In the genomic region with DNA sequence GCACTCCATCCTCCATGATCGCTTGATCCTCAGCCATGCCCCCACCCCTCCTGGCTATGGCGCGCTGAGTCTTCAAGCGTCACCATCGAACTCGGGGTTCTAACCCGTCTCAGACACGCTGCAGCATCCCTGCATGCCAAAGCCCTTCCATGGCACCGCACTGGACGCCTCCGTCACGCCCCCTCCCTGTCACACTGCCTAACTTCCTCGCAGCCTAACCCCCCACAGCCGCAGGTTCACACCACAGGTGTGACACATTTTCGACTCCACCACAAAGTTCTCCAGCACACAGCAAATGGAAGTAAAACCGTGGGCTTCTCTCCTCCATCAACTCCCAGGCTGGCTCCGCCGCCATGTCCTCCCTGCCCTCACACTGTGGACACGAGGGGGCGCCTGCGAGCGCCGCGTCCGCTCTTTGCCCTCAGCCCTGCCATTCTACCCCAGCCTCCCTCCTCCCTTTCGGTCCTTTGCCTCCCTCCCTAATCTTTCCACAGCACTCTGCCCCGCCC, we compare ENCODE assay signal across 8 mouse cellular contexts. TPM values are rescaled to one million over a fixed set of nuclear protein-coding genes. Genes with fewer than 3 reads are reported as not detected.
DNase-seq lines count a peak whose midpoint lies in the region; ATAC-seq and TF ChIP-seq lines count a peak whose summit lies in the region.

No protein-coding gene starts in this region.

- 0 out of 2 replicates have a peak, but pooled peaks cover 2% of the 10 kb centered on the region for H3K4me1 ChIP-seq in bone marrow macrophage, adult 2 months (ENCODE audit: control insufficient read depth, insufficient read depth, low read length)
- H3K4me1 ChIP-seq in erythroblast, embryonic 14.5 days (ENCODE audit: control insufficient read depth) = peaks cover 28% of the 10 kb centered on the region

- no peaks in the 10 kb centered on the region for H3K9me3 ChIP-seq in erythroblast, embryonic 14.5 days (ENCODE audit: control insufficient read depth, low read length)

- no peaks in the 10 kb centered on the region; the same call in 1 of the 2 replicates for H3K36me3 ChIP-seq in erythroblast, embryonic 14.5 days (ENCODE audit: control insufficient read depth)

- H3K4me3 ChIP-seq in bone marrow macrophage, adult 2 months (ENCODE audit: insufficient read depth, low read length) = peak overlapping the region; percentile 58
- peak overlapping the region; percentile 59 for H3K4me3 ChIP-seq in erythroblast, embryonic 14.5 days (replicated peaks)

- no peak for TF ChIP-seq POLR2A in bone marrow macrophage, adult 2 months (IDR thresholded peaks at IDR 0.05; ENCODE audit: borderline replicate concordance, low read depth, low read length)

- 1% methylated on average over 27 of the region's 27 CpGs for WGBS in large intestine, adult 2 months

- intact Hi-C loops in heart, postnatal 36 days (cut with DNase I) = loop anchor here (5.0 kb wide), 1 partner anchor 218 kb away; no protein-coding TSS in a partner anchor

- DNase-seq in ovary, postnatal 14 days (ENCODE audit: low spot score) = peak; percentile 59
- no peak for DNase-seq in ovary, adult 18-20 months (ENCODE audit: low spot score)
- DNase-seq in heart, postnatal 36 days = peak; percentile 79 to 81
- DNase-seq in large intestine, adult 2 months (ENCODE audit: low read depth, low spot score) = peak; percentile 40
- DNase-seq in spleen, postnatal 36 days (ENCODE audit: low spot score in 2 of 2) = peak; percentile 64 to 70

- peak; percentile 93 for TF ChIP-seq CTCF in bone marrow macrophage, adult 2 months (IDR thresholded peaks at IDR 0.05; ENCODE audit: low read depth, low read length)

- peak overlapping the region; percentile 56 for H3K27ac ChIP-seq in bone marrow macrophage, adult 2 months (ENCODE audit: insufficient read depth, low read depth, low read length)

- H3K27me3 ChIP-seq in erythroblast, embryonic 14.5 days (ENCODE audit: control insufficient read depth) = peaks cover 15% of the 10 kb centered on the region

- peak; percentile 75 for ATAC-seq in megakaryocyte-erythroid progenitor cell, adult 5-6 weeks (replicated peaks; ENCODE audit: low FRiP score, low TSS enrichment, poor library complexity, severe bottlenecking)

RNA-seq across cellular contexts. Expression of a gene that starts 5.6 kb away (rescaled TPM):
- polyA plus RNA-seq in bone marrow macrophage, adult 2 months (2012; ENCODE audit: insufficient read depth, insufficient read length, missing spikeins) = 7.8 and 8.1 TPM in 2 replicates
- 0.05 and 0.06 TPM in 2 replicates for polyA plus RNA-seq in erythroblast, embryonic 14.5 days (2012)
- 10 to 100 TPM in 1 of 2 experiments, 1 to 10 TPM in 1; 7.5 to 10.2 TPM for total RNA-seq in heart, postnatal 36 days (2021)
- polyA plus RNA-seq in large intestine, adult 2 months (2012; rRNA removed) = 3.3 and 3.5 TPM in 2 replicates
- 0.24 TPM in 1 of 2 replicates, not detected in the other for total RNA-seq in megakaryocyte-erythroid progenitor cell, adult 5-6 weeks (2014; fragmentation: Nextera tagmentation)
- 0.42 TPM in 1 of 2 replicates, not detected in the other for total RNA-seq in megakaryocyte-erythroid progenitor cell, adult 5-6 weeks (2017)

RNA-seq across cellular contexts. Expression of a gene that starts 12.7 kb away (rescaled TPM):
- not detected in 2 replicates for polyA plus RNA-seq in bone marrow macrophage, adult 2 months (2012; ENCODE audit: insufficient read depth, insufficient read length, missing spikeins)
- polyA plus RNA-seq in erythroblast, embryonic 14.5 days (2012) = 0.03 TPM in 1 of 2 replicates, not detected in the other
- 10 to 100 TPM; 56.1 to 73.6 TPM for total RNA-seq in heart, postnatal 36 days (2021)
- 13.0 and 29.5 TPM in 2 replicates for polyA plus RNA-seq in large intestine, adult 2 months (2012; rRNA removed)
- total RNA-seq in megakaryocyte-erythroid progenitor cell, adult 5-6 weeks (2014; fragmentation: Nextera tagmentation) = 1.8 TPM in 1 of 2 replicates, not detected in the other
- total RNA-seq in megakaryocyte-erythroid progenitor cell, adult 5-6 weeks (2017) = 2.1 TPM in 1 of 2 replicates, not detected in the other

RNA-seq across cellular contexts. Expression of a gene that starts 17.1 kb away (rescaled TPM):
- not detected in 2 replicates for polyA plus RNA-seq in bone marrow macrophage, adult 2 months (2012; ENCODE audit: insufficient read depth, insufficient read length, missing spikeins)
- not detected in 2 replicates for polyA plus RNA-seq in erythroblast, embryonic 14.5 days (2012)
- 100 to 1,000 TPM; 171 to 183 TPM for total RNA-seq in heart, postnatal 36 days (2021)
- polyA plus RNA-seq in large intestine, adult 2 months (2012; rRNA removed) = 0.27 and 0.49 TPM in 2 replicates
- total RNA-seq in megakaryocyte-erythroid progenitor cell, adult 5-6 weeks (2014; fragmentation: Nextera tagmentation) = not detected in 2 replicates
- total RNA-seq in megakaryocyte-erythroid progenitor cell, adult 5-6 weeks (2017) = 0.23 TPM in 1 of 2 replicates, not detected in the other

RNA-seq across cellular contexts. Expression of a gene that starts 24.9 kb away (rescaled TPM):
- 0.16 TPM in 1 of 2 replicates, not detected in the other for polyA plus RNA-seq in bone marrow macrophage, adult 2 months (2012; ENCODE audit: insufficient read depth, insufficient read length, missing spikeins)
- polyA plus RNA-seq in erythroblast, embryonic 14.5 days (2012) = not detected in 2 replicates
- 100 to 1,000 TPM; 157 to 172 TPM for total RNA-seq in heart, postnatal 36 days (2021)
- polyA plus RNA-seq in large intestine, adult 2 months (2012; rRNA removed) = 12.9 and 18.1 TPM in 2 replicates
- not detected in 2 replicates for total RNA-seq in megakaryocyte-erythroid progenitor cell, adult 5-6 weeks (2014; fragmentation: Nextera tagmentation)
- total RNA-seq in megakaryocyte-erythroid progenitor cell, adult 5-6 weeks (2017) = not detected in 2 replicates

RNA-seq across cellular contexts. Expression of a gene that starts 27.8 kb away (rescaled TPM):
- 4.7 and 5.4 TPM in 2 replicates for polyA plus RNA-seq in bone marrow macrophage, adult 2 months (2012; ENCODE audit: insufficient read depth, insufficient read length, missing spikeins)
- 0.07 and 0.10 TPM in 2 replicates for polyA plus RNA-seq in erythroblast, embryonic 14.5 days (2012)
- total RNA-seq in heart, postnatal 36 days (2021) = 1 to 10 TPM; 1.9 to 2.8 TPM
- polyA plus RNA-seq in large intestine, adult 2 months (2012; rRNA removed) = 11.3 and 13.6 TPM in 2 replicates
- 0.76 and 1.6 TPM in 2 replicates for total RNA-seq in megakaryocyte-erythroid progenitor cell, adult 5-6 weeks (2014; fragmentation: Nextera tagmentation)
- not detected in 2 replicates for total RNA-seq in megakaryocyte-erythroid progenitor cell, adult 5-6 weeks (2017)

Comparison
In these comparisons a context has a peak if more than half of its experiments do, and no peak if none do; other contexts are left out.
1. RNA of a gene that starts 12.7 kb away (polyA plus RNA-seq): 13.0 to 29.5 TPM in large intestine, adult 2 months; 0.03 TPM in erythroblast, embryonic 14.5 days and not detected in bone marrow macrophage, adult 2 months; every median in the first group is over 10 times any median in the second.